Mouse (Mus musculus) heart, adult 8-10 months (tissue): ENCODE results near the gene Clca4a. TPM values are rescaled to one million over a fixed set of nuclear protein-coding genes. Genes with fewer than 3 reads are reported as not detected.
"Not testable (repeated sequence)": the region's sequence is repeated elsewhere in the genome, so short reads cannot be mapped to it uniquely, and the experiment has no call there.

Experiments used
- DNase-seq: peaks from one replicate; pipeline ENCODE4 v3.0.0; 2022; ENCODE audit warnings: low spot score
- total RNA-seq, 4 experiments: library from RNA; stranded (reverse); gene quantifications; 2 replicates each; pipeline ENCODE4 v1.2.4; 2022

The Clca4a gene
- total RNA-seq, result not detected

DNA sequence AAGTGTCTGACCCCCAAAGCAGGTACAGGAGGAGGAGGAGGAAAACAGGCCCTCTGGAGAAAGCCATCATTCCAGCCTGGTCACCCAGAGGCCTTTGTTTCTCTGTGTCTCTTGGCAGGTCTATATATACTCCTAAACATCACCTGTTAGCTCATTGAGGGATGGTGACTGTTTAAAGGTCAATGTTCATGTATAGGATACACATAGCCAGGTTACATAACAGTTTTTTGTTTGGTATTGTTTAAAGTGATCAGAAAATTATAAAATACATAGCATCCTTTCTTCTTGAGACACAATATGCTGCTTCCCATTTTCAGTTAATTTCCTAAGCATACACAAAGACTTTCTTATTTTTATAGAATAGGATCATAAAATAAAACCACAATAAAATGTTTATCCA is at the start of gene Clca4a:
Gene Clca4a (minus strand): TSS at position 101 of the 400 bp plus-strand sequence.
- no peak for DNase-seq

DNA sequence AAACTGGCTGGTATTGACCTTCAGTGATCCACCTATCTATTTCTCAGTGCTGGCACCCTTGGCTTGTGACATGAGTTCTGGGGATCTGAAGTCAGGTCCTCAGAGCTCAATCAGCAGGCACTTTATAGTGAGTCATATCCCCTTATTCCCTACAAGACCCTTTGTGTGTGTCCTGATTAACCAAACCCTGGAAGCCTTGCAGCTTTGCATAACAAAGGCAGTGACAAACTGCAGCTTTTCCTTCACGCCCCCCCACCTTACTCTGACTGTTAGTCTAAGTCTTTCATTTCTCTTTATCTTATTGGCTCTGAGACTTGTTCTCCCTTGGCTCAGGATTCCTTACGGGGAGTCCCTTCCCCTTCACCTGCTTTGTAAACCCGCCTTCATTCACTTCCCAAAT is 43.0 kb upstream of the Clca4a start:
- DNase-seq, result no peak

DNA sequence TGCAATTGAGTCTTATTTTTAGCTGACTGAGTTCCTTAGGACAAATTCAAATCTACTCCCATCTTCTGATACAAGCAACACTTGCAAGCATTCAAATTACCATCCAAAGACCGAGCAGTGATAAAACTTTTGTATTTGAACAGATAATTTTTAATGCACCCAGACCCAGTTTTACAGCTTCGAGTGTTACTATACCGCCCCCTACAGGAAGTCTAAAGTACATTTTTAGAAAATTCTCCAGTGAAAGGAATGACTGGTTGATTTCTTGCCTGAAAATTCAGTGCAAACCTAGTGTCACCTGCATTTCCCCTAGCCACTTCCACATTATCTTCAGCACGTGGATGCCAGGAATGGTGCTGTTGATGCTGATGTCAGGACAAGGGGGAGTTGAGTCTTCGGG is 29.6 kb upstream of the Clca4a start:
- DNase-seq, result no peak

DNA sequence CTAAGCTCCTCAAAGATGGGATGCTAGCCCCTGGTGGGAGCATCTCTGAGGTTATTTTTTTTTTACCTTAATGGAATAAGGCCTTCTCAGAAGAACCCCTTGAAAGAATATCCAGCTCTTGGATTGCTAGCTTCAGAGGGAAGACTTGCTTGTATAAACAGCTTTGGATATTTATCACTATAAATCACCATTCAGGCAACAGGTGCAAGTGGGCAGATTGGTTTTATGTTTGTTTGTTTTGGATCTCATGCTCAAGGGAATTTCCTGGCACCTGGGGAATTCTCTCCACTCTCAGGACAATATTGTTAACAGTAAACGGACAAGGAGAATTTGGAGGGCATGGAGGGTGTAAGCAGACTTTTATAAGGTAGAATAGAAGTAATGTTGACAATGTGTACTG is 26.1 kb upstream of the Clca4a start:
- no peak for DNase-seq

- no peak for DNase-seq
Measured at GRCm38 (mm10) chr3:144993055-144993454, 18.2 kb upstream of the Clca4a start.

- no peak for DNase-seq
Measured at GRCm38 (mm10) chr3:144992618-144993017, 17.8 kb upstream of the Clca4a start.

DNA sequence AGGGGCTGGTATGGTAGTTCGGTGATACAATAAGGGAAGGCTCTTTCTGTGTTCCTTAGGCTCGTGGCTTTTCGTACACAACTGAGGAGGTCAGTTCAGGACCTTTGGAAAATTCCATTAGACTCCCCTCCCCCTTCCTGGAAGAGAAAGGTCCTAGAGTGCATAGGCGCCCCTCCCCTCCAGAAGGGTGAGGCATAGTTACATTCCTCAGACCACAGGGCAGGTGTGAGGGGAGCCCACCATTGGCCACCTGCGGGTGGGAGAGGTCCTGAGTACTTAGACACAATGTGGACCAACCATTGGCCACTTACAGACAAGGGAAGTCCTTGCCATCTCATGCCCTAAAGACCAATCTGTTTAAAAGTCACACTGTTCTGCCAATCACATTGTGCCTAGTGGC is 11.0 kb upstream of the Clca4a start:
- no peak for DNase-seq

DNA sequence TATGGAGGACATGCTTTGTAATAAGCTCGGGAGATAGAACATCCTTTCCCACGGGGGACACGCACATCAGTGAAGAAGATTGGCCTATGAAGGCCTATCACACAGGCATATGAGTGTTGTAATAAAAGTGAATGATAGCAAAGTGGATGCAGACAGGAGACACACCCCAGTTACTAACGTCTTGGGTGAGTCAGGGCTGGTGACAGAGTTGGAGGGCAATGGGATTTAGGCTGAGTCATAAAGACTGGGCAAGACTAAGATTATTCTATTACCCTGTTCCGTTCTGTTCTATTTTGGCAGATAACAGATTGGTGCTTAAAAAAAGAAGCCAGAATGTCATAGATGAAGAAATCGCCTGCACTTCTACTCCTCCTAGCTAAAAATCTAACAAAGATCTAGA is 5.7 kb upstream of the Clca4a start:
- no peak for DNase-seq

DNA sequence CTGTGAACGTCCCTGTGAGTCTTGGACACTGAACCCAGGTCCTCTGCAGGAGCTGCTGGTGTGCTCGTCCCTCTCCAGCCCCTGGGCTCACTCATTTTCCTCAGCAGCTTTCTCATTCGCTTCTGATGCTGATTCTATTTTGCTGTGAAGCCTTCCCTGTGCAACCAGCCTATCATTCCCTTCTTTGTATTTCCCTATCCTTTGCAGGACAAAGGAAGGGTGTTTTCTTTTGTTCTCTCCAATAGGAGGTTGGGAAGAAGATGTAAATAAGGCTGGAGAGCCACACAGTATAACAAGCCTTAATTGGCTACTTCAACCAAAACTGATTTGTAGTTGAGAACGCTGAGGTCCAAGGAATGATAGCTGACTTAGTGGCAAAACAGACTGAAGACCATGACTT is 2.8 kb upstream of the Clca4a start:
- DNase-seq, result no peak

DNA sequence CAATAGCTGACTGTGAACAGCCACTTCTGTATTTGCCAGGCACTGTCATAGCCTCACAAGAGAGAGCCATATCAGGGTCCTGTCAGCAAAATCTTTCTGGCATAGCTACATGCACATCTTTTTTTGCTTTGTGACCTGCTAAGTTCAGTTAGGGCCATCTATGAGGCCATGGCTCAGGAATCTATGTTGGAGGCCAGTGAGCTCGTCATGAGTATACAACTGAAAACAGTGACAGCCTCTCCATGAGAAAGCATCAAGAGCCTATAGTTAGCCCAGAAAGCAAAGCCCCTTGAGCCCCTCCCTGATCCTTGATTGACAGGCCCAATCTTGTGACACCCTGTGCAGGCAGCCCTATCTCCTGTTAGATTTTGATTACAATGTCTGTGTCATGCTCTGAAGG is 1.2 kb upstream of the Clca4a start:
- no peak for DNase-seq

- no peak for DNase-seq
Measured at GRCm38 (mm10) chr3:144971553-144972270, 3.1 kb downstream of the Clca4a start.

GRCm38 (mm10) chr3:144969755-144970154 is 5.1 kb downstream of the Clca4a start:
- DNase-seq, result no peak

GRCm38 (mm10) chr3:144966074-144966473 is 8.8 kb downstream of the Clca4a start:
- DNase-seq, result no peak

DNA sequence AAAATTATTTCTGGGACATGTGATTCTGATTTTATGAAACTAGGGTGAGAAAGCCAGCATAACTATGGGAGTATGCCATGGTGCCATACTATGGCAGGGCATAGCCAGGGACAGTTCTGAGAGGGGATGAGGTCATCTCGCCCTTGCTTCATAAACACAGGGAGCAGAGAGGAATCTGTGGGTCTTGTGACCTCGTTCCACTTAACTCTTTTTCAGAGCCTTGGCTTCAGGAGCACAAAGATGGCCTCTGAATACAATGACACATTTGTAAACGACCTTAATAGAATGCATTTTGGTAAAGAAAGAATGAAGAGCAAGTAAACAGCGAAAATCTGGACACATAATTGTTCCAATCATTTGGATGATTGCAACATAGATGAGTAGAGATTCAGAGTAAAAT is 24.0 kb downstream of the Clca4a start:
- DNase-seq, result no peak

GRCm38 (mm10) chr3:144947376-144947775 is 27.5 kb downstream of the Clca4a start:
- not testable (repeated sequence) for DNase-seq

DNA sequence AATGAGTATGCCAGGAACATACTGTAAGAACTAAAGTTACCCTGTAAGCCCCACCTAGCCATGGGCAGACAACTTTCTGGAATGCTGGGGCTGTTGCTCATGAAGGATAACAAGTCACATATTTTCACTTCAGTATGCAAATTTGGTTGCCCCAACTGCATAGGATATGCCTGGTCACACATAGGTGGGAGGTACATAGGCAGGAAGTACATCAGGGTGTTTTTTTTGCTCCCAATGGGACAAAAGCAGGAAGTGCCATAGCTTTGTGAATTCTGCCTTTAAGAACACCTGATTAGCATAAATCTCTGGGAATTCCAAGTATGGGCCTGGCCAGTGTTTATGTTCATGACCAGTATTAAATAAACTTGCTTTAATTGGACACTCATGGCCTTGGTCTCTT is 41.2 kb downstream of the Clca4a start:
- DNase-seq, result not testable (repeated sequence)

DNA sequence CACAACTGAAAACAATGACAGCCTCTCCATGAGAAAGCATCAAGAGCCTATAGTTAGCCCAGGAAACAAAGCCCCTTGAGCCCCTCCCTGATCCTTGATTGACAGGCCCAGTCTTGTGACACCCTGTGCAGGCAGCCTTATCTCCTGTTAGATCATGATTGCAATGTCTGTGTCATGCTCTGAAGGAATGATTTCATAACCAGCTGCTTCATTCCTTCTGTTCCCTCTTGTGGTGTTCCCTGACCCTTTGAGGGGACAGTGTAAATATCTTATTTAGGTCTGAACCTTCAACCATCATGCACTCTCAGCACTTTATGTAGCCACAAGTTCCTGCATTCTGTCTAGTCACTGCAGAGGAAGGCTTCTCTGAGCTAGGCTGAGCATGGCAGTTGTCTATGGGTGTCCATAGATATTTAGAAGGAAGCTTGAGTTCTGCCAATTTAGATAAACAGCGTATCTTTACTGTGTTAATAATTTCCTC is 41.8 kb downstream of the Clca4a start:
- DNase-seq, result no peak

- no peak for DNase-seq
Measured at GRCm38 (mm10) chr3:144932335-144932734, 42.5 kb downstream of the Clca4a start, which contains the start of gene Clca4b. Gene Clca4b (minus strand): TSS chr3:144932529.

DNA sequence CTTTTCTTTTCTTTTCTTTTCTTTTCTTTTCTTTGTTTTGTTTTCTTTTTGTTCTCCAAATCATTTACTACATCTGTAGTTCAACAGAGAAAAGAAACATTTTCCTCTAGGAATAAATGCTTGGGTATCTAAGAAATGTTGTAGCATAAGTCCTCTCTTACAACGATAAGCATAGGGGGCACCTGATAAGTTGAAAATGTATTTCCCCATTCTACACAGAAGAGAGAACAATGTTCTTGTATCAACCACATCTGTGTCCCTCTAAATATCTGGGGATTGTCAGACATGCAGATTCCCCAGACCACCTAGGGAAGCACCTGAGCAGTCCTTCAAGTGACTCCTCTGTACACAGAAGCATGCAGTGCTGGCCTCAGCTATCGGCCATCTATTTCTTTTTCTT is 60.8 kb downstream of the Clca4a start:
- DNase-seq, result no peak

Other genes with a start within 250 kb of the Clca4a start
- gene Clca3a1, start 214.1 kb downstream of the Clca4a start, total RNA-seq, result 1 to 10 TPM in 1 of 4 experiments, under 1 TPM in 3; 0.66 to 1.3 (median 0.76) TPM
- under 1 TPM in 3 of 4 experiments, not detected in 1; 0.09 to 0.41 (median 0.20) TPM for gene Clca3a2, start 155.6 kb downstream of the Clca4a start, total RNA-seq
- not detected for gene Clca3b, start 125.7 kb downstream of the Clca4a start, total RNA-seq
- gene Clca4b, start 42.5 kb downstream of the Clca4a start, total RNA-seq, result not detected
- gene Clca1, start 57.7 kb upstream of the Clca4a start, total RNA-seq, result not detected
- under 1 TPM in 2 of 4 experiments, not detected in 2; 0.05 to 0.22 TPM for gene Clca2, start 124.4 kb upstream of the Clca4a start, total RNA-seq
- 10 to 100 TPM in 3 of 4 experiments, 1 to 10 TPM in 1; 5.7 to 14.7 (median 12.6) TPM for gene Odf2l, start 143.5 kb upstream of the Clca4a start, total RNA-seq